Mouse (Mus musculus) midbrain, embryonic 11.5 days (tissue): ENCODE measurements at regions not wholly inside any gene's neighbourhood (a gene's known extent, or its start where the extent isn't known, plus 50 kb on each side); places are given as distances from the start of the nearest gene placed in this dataset.

Source experiments
- ATAC-seq: fragments of 200-750 bp; cut with Nextera tagmentation; 2 replicates; pipeline ENCODE4 v1.8.0; 2017; ENCODE audit warnings: moderate TSS enrichment, moderate library complexity; ENCODE audit not compliant: low FRiP score
- DNase-seq: peaks from one replicate; pipeline ENCODE4 v3.0.0; 2015; ENCODE audit warnings: low spot score; ENCODE audit errors: missing footprints
- H3K27ac ChIP-seq: fragments of 300-500 bp; sonication (generic); 2 replicates; pipeline ENCODE4 v1.5.1; 2014; ENCODE audit warnings: low read depth, low read length
- H3K27me3 ChIP-seq: fragments of 300-500 bp; sonication (generic); 2 replicates; pipeline ENCODE4 v1.6.1; 2014; ENCODE audit warnings: mild to moderate bottlenecking, low read length, moderate library complexity, mixed read lengths; ENCODE audit not compliant: control insufficient read depth, insufficient read depth
- H3K36me3 ChIP-seq: fragments of 300-500 bp; sonication (generic); 2 replicates; pipeline ENCODE4 v1.6.1; 2014; ENCODE audit warnings: mild to moderate bottlenecking, low read length, moderate library complexity, mixed read lengths; ENCODE audit not compliant: control insufficient read depth, insufficient read depth
- H3K4me1 ChIP-seq: fragments of 300-500 bp; sonication (generic); 2 replicates; pipeline ENCODE4 v1.6.1; 2014; ENCODE audit warnings: low read length; ENCODE audit not compliant: control insufficient read depth, insufficient read depth
- H3K4me2 ChIP-seq: fragments of 300-500 bp; sonication (generic); 2 replicates; pipeline ENCODE4 v1.6.1; 2014; ENCODE audit warnings: mild to moderate bottlenecking, moderate library complexity
- H3K4me3 ChIP-seq: fragments of 300-500 bp; sonication (generic); 2 replicates; pipeline ENCODE4 v1.5.1; 2014; ENCODE audit warnings: low read depth, low read length
- H3K9ac ChIP-seq: fragments of 300-500 bp; sonication (generic); 2 replicates; pipeline ENCODE4 v1.6.1; 2014; ENCODE audit warnings: low read length
- H3K9me3 ChIP-seq: fragments of 300-500 bp; sonication (generic); 2 replicates; pipeline ENCODE4 v1.6.1; 2016; ENCODE audit warnings: low read length; ENCODE audit not compliant: control insufficient read depth
- WGBS: fragments of 180-500 bp; shearing (Covaris S2); extraction: QIAGEN DNeasy Blood & Tissue Kit; methylation state at CpG from one replicate; pipeline ENCODE4 v1.1.7; 2014; 5-methylcytosine and 5-hydroxymethylcytosine counted together

DNA sequence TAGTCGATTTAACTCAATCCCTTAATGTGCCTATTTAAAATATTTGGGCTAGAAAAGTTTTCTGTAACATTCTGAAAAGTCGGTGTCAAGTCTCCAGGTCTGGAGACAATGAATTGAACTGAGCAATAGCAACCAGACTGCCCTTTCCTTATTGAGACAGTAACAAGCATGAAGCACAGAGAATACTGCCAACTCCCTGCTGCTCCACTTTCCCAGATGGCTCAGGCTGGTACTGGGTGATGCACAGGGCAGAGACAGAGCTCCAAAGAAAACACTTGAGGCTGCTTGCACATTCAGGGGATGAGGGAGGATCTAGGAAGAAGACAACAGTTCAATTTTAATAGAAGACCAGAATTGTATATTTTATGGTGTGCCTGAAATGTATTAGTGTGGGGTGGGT, 87.7 kb upstream of the Sorcs1 start:
- Histone ChIP-seq H3K27me3 (no peaks in the 10 kb centered on the region), H3K4me1 (no peaks in the 10 kb centered on the region), H3K4me2 (no peak overlapping the region), H3K4me3 (no peak overlapping the region), H3K9me3 (no peaks in the 10 kb centered on the region), H3K36me3 (no peaks in the 10 kb centered on the region), H3K9ac (no peak overlapping the region), H3K27ac (no peak overlapping the region)
- ATAC-seq: peak; percentile 67; the same call in 1 of the 2 replicates
- 39% methylated on average over 2 of the region's 2 CpGs for WGBS
- no peak for DNase-seq
